Mouse (Mus musculus): ENCODE data around the gene Traf7. TPM values are rescaled to one million over a fixed set of nuclear protein-coding genes. Genes with fewer than 3 reads are reported as not detected.
A peak's percentile ranks its signal among the peaks of the same experiment; 100 is the strongest.

Traf7 gene
- total RNA-seq, 2 experiments from 2014 or later: 110 to 112 TPM

DNA sequence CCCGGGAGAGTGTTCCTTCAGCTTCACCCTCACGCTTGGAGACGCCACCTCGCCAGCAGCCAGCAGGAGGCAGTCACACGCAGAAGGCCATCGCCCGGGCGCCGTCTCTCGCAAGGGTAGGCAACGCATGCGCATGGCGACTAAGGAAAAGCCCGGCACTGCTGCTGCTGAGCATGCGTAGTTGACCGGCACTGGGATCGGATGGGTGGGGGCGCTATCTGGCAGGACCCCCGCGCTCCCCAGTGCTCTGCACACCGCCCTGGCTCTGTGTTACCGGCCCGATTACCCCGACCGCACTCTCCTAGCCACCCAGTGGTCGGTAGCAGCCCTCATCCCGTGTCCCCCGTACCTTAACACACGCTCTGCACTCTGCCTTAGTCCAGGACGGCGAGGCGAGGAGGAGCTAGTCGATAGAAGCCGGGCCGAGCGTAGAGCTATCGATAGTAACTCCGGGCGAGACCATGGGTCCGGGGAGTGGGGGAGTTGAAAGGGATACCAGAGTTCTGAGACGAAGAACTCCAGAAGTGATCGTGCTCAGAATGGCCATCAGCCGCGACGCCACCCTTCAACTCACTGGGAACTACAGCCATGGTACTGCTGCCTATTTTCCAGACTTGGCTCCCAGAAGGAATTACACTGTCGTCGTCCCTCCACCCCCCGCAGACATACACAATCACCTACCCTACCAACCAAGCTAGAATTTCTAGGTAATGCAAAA, 48.9 kb downstream of the Traf7 start, which contains the start of gene Mlst8:
TSS of gene Mlst8 (minus strand) at position 416 of the 718 bp plus-strand sequence.
- DNase-seq (ENCODE audit: low spot score in 2 of 2): peak; percentile 99

DNA sequence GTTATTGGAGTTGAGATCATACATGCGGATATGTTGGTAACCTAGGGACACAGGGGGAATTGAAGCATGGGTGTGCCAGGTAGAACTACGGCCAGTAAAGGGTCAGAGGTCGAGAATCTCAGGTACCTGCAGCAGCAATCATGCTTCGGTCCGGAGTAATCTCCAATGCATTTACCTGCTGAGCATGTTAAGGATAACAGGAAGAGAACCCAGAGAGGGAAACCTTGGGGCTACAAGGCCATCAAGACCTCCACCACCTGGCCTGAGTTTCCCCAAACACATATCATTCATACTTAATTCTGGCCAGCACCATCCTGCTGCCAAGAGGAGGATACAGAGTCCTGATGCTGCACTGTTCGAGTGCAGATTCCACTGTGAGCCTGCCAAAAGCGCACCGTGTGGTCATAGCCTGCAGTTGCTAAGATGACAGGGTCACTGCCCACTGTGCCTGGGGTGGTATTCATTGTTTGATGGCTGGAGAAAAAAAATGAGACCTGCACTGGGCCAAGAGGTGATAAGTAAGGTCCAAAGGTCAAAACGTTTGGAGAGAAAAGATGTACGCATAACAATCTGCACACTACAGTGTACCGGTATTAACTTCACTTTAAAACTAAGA, 49.6 kb downstream of the Traf7 start:
- no peak for DNase-seq (ENCODE audit: low spot score in 2 of 2)

GRCm38 (mm10) chr17:24477053-24477984, 50.4 kb downstream of the Traf7 start:
- DNase-seq (ENCODE audit: low spot score in 2 of 2): no peak

DNA sequence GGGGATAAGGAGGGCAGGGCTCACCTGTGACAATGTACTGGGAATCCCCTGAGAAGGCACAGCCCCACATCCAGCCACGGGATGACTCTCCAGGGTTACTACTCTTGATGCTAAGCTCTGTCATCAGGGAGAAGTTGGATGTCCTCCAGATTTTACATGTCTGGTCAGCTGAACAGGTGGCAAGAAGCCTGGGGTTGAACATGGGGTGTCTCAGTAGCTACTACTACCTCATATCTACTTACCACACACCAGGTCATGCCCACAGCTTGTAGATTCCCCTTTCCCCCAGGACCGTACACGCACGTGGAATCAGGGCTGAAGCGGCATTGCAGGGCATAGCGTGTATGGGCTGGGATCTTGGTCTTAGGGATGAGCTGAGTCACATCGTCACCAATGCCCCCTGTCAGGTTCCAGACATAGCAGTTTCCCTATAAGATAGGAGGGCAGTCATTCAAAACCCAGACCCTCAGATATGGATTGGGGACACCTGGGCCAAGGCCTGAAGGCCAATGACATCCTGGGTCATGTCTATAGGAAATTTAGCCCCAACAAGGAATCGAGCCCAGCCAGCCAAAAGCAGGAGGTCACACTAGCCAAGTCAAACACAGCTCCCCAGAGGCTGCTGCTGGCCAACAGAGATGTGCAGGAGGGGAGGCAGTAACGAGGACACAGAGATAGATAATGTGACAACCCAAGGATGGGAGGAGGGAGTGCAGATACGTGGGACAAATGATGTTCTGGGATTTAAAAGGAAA, 51.5 kb downstream of the Traf7 start:
- DNase-seq (ENCODE audit: low spot score in 2 of 2): no peak

GRCm38 (mm10) chr17:24475586-24475985, 52.2 kb downstream of the Traf7 start:
- DNase-seq (ENCODE audit: low spot score in 2 of 2): no peak

GRCm38 (mm10) chr17:24474557-24474956, 53.2 kb downstream of the Traf7 start:
- peak; percentile 63 to 69 for DNase-seq (ENCODE audit: low spot score in 2 of 2)

- DNase-seq (ENCODE audit: low spot score in 2 of 2): no peak
Measured at GRCm38 (mm10) chr17:24473612-24474275, 54.0 kb downstream of the Traf7 start, which contains the start of gene Bricd5. TSS of gene Bricd5 (plus strand) at chr17:24473884.

DNA sequence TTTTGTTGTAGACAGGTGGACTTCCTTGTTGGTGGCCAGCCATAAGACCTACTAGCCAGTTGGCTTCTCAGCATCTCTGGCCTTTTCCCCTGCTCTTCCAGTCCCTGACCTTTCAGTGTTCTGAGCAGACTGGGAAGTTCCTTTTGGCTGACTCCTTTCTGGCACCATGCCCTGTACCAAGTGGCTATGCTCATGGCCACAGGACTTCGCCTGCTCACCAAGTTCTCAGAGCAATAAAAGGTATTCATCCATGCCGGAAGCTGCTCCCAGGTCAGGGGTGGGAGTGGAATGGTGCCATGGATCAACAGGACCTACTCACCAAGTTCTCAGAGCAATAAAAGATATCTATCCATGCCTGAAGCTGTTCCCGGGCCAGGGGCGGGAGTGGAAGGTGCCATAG, 55.2 kb downstream of the Traf7 start:
- peak in 1 of 2 experiments; percentile 53 for DNase-seq (ENCODE audit: low spot score in 2 of 2)

DNA sequence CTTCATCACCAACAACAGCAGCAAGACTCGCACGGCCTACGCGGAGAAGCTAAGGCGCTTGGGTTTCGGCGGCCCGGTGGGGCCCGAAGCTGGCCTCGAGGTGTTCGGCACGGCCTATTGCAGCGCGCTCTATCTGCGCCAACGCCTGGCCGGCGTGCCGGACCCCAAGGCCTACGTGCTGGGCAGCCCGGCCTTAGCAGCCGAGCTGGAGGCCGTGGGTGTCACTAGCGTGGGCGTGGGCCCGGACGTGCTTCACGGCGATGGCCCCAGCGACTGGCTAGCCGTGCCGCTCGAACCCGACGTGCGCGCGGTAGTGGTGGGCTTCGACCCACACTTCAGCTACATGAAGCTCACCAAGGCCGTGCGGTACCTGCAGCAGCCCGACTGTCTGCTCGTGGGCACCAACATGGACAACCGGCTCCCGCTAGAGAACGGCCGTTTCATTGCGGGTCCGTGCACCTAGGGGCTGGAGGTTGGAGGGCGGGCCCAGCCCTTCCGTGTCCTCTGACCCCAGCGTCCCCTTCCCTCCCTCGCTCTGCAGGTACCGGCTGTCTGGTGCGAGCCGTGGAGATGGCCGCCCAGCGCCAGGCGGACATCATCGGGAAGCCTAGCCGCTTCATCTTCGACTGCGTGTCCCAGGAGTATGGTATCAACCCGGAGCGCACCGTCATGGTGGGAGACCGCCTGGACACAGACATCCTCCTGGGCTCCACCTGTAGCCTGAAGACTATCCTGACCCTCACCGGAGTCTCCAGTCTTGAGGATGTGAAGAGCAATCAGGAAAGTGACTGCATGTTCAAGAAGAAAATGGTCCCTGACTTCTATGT, 56.8 kb downstream of the Traf7 start:
- peak in 1 of 2 experiments; percentile 47 for DNase-seq (ENCODE audit: low spot score in 2 of 2)

DNA sequence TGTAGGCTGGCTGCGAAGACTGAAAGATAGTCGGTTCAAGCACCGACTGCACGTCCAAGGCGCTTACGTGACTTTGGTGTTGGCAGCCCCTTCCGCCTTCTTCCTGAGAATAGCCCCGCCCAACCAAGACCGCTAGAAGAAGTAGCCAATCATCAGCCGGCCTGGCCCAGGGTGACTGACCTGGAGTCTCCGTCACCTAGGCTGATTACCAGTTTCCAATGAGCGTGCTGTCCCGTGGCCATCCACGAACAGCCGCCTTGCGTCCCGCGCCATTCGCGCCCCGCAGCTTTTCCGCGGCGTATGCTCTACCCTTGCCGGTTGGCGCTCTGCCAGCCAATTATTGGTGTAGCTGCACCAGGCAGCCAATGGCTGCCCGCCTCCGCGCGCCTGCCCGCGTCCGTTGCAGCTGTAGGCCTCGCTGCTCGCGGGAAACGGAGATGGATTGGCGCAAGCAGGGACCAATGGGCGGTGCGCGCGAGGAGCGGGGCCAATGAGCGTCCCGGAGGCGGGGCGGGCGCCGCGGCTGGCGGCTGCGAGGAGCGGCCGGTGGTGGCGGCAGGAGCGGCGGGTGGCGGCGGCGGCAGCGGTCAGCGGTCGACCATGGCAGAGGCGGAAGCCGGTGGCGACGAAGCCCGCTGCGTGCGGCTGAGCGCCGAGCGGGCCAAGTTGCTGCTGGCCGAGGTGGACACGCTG, 57.7 kb downstream of the Traf7 start, which contains the start of the genes E4f1 and Pgp:
TSS of gene E4f1 (minus strand) at position 404 of the 693 bp plus-strand sequence.
TSS of gene Pgp (plus strand) at position 483 of the 693 bp plus-strand sequence.
- peak; percentile 98 to 99 for DNase-seq (ENCODE audit: low spot score in 2 of 2)

GRCm38 (mm10) chr17:24469336-24469909, 58.3 kb downstream of the Traf7 start:
- no peak for DNase-seq (ENCODE audit: low spot score in 2 of 2)

DNA sequence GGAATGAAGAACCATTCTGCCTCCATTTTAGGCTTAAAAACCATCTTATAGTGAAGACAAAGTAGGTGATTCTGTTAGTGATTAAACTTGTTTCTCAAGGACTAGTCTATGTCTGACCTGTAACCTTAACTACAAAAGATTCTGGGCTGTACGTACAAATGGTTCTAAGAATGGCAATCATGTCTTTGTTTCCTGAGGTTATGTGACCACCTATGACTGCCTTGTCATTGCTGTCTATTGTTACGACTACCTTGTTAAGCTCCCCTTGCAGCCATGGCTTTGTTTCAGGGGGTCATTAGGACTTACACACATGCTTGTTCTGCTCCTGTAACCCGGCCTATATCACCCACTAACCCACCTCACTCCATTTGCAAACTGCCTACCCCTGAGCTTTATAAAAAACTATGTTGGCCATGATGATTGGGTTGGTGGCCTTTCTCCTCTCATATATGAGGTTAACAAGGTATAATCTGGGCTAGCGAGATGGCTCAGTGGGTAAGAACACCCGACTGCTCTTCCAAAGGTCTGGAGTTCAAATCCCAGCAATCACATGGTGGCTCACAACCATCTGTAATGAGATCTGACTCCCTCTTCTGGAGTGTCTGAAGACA, 59.0 kb downstream of the Traf7 start:
- DNase-seq (ENCODE audit: low spot score in 2 of 2): no peak

DNA sequence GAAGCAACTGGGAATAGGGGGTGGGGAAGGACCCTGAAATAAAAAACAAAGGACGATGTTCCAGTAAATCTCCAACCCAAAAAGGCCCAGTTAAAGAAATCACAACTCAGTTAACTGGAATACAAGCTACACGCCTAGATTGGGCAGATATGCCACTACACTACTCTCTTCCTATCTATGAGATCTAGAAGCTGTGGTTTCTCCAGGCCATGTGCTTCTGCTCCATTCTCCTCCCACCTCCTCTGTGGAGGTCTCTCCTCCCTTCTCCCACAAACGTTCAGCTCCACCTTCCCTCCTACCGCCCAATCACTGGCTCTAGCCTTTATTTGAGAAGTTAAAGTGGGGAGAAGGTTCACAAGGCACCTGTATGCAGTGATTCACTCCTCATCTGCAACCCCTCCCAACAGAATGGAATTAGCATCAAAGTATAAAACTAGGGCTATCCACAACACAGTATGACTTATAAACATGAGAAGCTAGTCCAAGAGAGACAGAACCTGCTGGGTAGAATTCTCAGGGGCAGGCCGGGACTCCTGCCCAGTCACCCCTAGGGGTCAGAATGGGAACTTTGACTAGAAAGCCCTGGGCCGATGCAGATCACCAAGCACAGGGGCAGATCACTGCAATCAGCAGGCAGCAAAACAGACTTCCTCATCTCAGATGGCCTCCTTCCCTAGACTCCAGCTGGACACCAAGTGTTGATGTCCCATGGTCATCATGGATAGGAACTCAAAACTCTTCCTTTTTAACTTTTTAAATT, 64.2 kb downstream of the Traf7 start:
- DNase-seq (ENCODE audit: low spot score in 2 of 2): no peak

GRCm38 (mm10) chr17:24462932-24463331, 64.8 kb downstream of the Traf7 start:
- no peak for DNase-seq (ENCODE audit: low spot score in 2 of 2)

DNA sequence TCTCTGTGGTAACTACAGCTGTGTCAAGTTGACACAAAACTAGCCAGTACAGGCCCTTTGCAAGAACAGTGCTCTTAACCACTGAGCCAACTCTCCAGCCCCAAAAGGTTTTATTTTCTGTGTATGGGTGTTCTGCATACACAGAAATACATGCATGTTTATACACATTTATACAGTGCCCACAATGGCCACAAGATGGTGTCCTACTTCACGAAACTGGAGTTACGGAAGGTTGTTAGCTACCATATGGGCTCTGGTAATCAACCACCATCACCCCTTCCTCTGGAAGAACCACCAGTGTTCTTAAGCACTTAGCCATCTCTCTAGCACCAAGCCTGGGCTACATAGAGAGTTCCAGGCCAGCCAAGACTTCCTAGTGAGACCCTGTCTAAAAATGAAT, 66.2 kb downstream of the Traf7 start:
- DNase-seq (ENCODE audit: low spot score in 2 of 2): no peak

Measured in layer of hippocampus, postnatal 10 days (tissue).